Mouse (Mus musculus): ENCODE results near the gene Srpk1. TPM values are rescaled to one million over a fixed set of nuclear protein-coding genes. Genes with fewer than 3 reads are reported as not detected.

The Srpk1 gene
- total and polyA plus RNA-seq, 3 experiments: 119 to 211 (median 125) TPM

- DNase-seq (ENCODE audit: low read depth, low spot score): no peak
- no peaks in the 10 kb centered on the region for H3K9me3 ChIP-seq (replicated peaks; ENCODE audit: insufficient read depth, low read length)
- H3K4me1 ChIP-seq (ENCODE audit: control insufficient read depth in 1 of 2, insufficient read depth in 2 of 2, low read length in 2 of 2): no peaks in the 10 kb centered on the region
- H3K79me2 ChIP-seq (ENCODE audit: control insufficient read depth, insufficient read depth, low read length, poor library complexity): no peaks in the 10 kb centered on the region
- H3K9ac ChIP-seq (ENCODE audit: control insufficient read depth, low read depth, low read length, poor library complexity, severe bottlenecking): no peak overlapping the region
- H3K4me3 ChIP-seq (ENCODE audit: control insufficient read depth in 1 of 2, insufficient read depth in 1 of 2, low read depth in 2 of 2, low read length in 2 of 2): no peak overlapping the region
- no peak for TF ChIP-seq CHD2 (IDR thresholded peaks at IDR 0.05; ENCODE audit: low read length)
- no peak for TF ChIP-seq MAZ (IDR thresholded peaks at IDR 0.05; ENCODE audit: low read depth, low read length)
- no peak for TF ChIP-seq BHLHE40 (IDR thresholded peaks at IDR 0.05; ENCODE audit: borderline replicate concordance, low read depth, low read length)
- no peak for TF ChIP-seq USF2 (IDR thresholded peaks at IDR 0.05; ENCODE audit: borderline replicate concordance in 1 of 2, insufficient read depth in 1 of 2, low read depth in 1 of 2, low read length in 2 of 2)
- TF ChIP-seq SIN3A (IDR thresholded peaks at IDR 0.05; ENCODE audit: low read length): no peak
- TF ChIP-seq TCF12 (IDR thresholded peaks at IDR 0.05; ENCODE audit: low read depth, low read length): no peak
- TF ChIP-seq NRF1 (IDR thresholded peaks at IDR 0.05; ENCODE audit: insufficient read depth, low read depth, low read length, poor library complexity, severe bottlenecking): no peak
- TF ChIP-seq ETS1 (IDR thresholded peaks at IDR 0.05; ENCODE audit: low read depth, low read length): no peak
- no peak for TF ChIP-seq HCFC1 (IDR thresholded peaks at IDR 0.05; ENCODE audit: low read depth, low read length)
- TF ChIP-seq CTCF (IDR thresholded peaks at IDR 0.05 in 2 of 3, conservative IDR thresholded peaks at IDR 0.05 in 1 of 3; ENCODE audit: control insufficient read depth in 1 of 3, insufficient read depth in 1 of 3, low read depth in 2 of 3, low read length in 3 of 3, poor library complexity in 1 of 3, severe bottlenecking in 1 of 3): no peak
- TF ChIP-seq E2F4 (IDR thresholded peaks at IDR 0.05; ENCODE audit: borderline replicate concordance, low read depth, low read length): no peak
- no peak for TF ChIP-seq RCOR1 (IDR thresholded peaks at IDR 0.05; ENCODE audit: low read depth, low read length)
- no peak for TF ChIP-seq ZMIZ1 (IDR thresholded peaks at IDR 0.05; ENCODE audit: low read depth, low read length)
- TF ChIP-seq USF1 (IDR thresholded peaks at IDR 0.05; ENCODE audit: low read depth, low read length): no peak
- H3K27ac ChIP-seq (ENCODE audit: control insufficient read depth, low read depth, low read length): no peak overlapping the region
- no peaks in the 10 kb centered on the region for H3K36me3 ChIP-seq (ENCODE audit: control insufficient read depth in 1 of 2, insufficient read depth in 2 of 2, low read length in 2 of 2)
- peaks cover 2 to 4% of the 10 kb centered on the region in 2 experiments for H3K27me3 ChIP-seq (ENCODE audit: control insufficient read depth in 1 of 2, insufficient read depth in 2 of 2, low read length in 2 of 2)
Observed at GRCm38 (mm10) chr17:28565181-28565580, 57.3 kb downstream of the Srpk1 start.

- Histone ChIP-seq H3K36me3 (ENCODE audit: control insufficient read depth in 1 of 2, insufficient read depth in 2 of 2, low read length in 2 of 2) (no peaks in the 10 kb centered on the region), H3K27me3 (ENCODE audit: control insufficient read depth in 1 of 2, insufficient read depth in 2 of 2, low read length in 2 of 2) (peaks cover 0 to 4% of the 10 kb centered on the region in 2 experiments), H3K9me3 (replicated peaks; ENCODE audit: insufficient read depth, low read length) (no peaks in the 10 kb centered on the region), H3K27ac (ENCODE audit: control insufficient read depth, low read depth, low read length) (no peak overlapping the region), H3K4me1 (ENCODE audit: control insufficient read depth in 1 of 2, insufficient read depth in 2 of 2, low read length in 2 of 2) (peaks cover 0 to 4% of the 10 kb centered on the region in 2 experiments; a peak in 2 of 4 replicates), H3K9ac (ENCODE audit: control insufficient read depth, low read depth, low read length, poor library complexity, severe bottlenecking) (no peak overlapping the region), H3K4me3 (ENCODE audit: control insufficient read depth in 1 of 2, insufficient read depth in 1 of 2, low read depth in 2 of 2, low read length in 2 of 2) (no peak overlapping the region), H3K79me2 (ENCODE audit: control insufficient read depth, insufficient read depth, low read length, poor library complexity) (no peaks in the 10 kb centered on the region)
- TF ChIP-seq POLR2AphosphoS2 (IDR thresholded peaks at IDR 0.05; ENCODE audit: low read length): no peak
- TF ChIP-seq CTCF (IDR thresholded peaks at IDR 0.05 in 2 of 3, conservative IDR thresholded peaks at IDR 0.05 in 1 of 3; ENCODE audit: control insufficient read depth in 1 of 3, insufficient read depth in 1 of 3, low read depth in 2 of 3, low read length in 3 of 3, poor library complexity in 1 of 3, severe bottlenecking in 1 of 3): no peak
- TF ChIP-seq KAT2A (conservative IDR thresholded peaks at IDR 0.05; ENCODE audit: low read depth, low read length): no peak
- no peak for TF ChIP-seq HCFC1 (IDR thresholded peaks at IDR 0.05; ENCODE audit: low read depth, low read length)
- no peak for DNase-seq (ENCODE audit: low read depth, low spot score)
Observed at GRCm38 (mm10) chr17:28561613-28562012, 60.9 kb downstream of the Srpk1 start.

All from MEL (cell line).